Mouse (Mus musculus) ES-Bruce4 (cell line): ENCODE results near the gene Cxcr4.

Experiments used
- CTCF ChIP-seq: IDR thresholded peaks from one replicate; pipeline ENCODE4 v1.8.1; 2011; ENCODE audit warnings: low read depth, low read length
- EP300 ChIP-seq: IDR thresholded peaks from 2 replicates; pipeline ENCODE4 v1.6.1; 2011; ENCODE audit warnings: low read depth, low read length; ENCODE audit not compliant: insufficient read depth

DNA sequence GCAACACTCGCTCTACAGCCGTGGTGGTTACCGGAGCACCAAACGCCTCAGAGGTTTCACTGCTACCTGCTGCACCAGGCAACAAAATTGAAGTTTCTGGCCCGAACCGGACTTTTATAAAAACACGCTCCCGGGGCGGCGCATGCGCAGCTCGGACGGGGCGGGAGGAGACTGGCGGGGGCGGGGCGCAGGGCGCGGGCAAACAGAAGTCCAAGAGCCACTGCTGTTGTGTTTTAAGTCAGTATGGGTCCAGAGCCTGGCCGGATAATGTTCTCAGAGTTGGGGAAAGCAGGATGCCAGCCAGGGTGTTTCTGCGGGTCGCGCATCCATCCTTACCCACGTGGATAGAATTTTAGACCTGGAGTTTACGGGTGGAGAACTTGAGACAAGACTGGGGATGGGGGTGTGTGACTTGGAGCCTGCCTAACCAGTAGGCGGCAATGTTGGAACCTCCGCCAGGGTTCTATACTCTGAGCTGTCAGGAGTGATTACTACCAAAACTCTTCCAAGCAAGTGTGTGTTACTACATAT, at the start of gene Cxcr4:
- TF ChIP-seq EP300 (no peak), CTCF (peak; percentile 52)
